In the genomic region with DNA sequence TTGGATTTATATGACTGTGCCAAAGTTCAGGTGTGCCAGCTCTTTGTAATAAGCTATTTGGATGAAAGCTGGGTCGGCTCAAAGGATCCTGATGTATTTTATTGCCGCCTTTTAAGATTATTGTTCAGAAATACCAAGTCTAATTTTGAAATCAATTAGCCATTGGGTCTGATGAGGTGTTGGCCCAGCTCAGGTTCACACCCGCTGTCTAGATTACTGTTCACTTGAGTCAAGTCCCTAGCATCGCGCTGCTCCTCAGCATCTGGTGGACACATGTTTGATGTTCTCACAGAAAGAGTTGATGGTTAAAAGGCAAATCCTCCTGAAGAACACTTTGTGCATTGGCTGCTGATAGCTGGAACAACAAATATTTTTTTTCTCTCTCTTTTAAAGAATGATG, we compare ENCODE assay signal across 18 mouse cellular contexts.
A peak's percentile ranks its signal among the peaks of the same experiment; 100 is the strongest.
DNase-seq lines count a peak whose midpoint lies in the region; ATAC-seq lines count a peak whose summit lies in the region.
"Had no signal": no experiment of that assay in that cellular context is flagged by ENCODE, and none has a peak within 500 bp of the region (broad histone marks: within the 10 kb centered on the region; RNA-seq: fewer than 3 reads in every experiment).

No protein-coding gene starts in this region.

- peak overlapping the region; percentile 48; the same call in 1 of the 2 replicates for H3K27ac ChIP-seq in heart, embryonic 13.5 days (replicated peaks)
- H3K27ac ChIP-seq in limb, embryonic 13.5 days, result no peak overlapping the region
- H3K27ac ChIP-seq: embryonic facial prominence, embryonic 12.5 days; forebrain, embryonic 12.5 days; hindbrain, embryonic 14.5 days had no signal

- no peak for DNase-seq in heart, postnatal 25 days (ENCODE audit: low spot score)
- peak; percentile 39 for DNase-seq in embryo, embryonic 11 days
- DNase-seq in hindlimb bud, embryonic 11.5 days (ENCODE audit: extremely low spot score, low read depth, low spot score), result peak; percentile 50
- no peak for DNase-seq in layer of hippocampus, postnatal 25 days (ENCODE audit: extremely low spot score in 1 of 2, low spot score in 1 of 2)
- DNase-seq in ovary, adult 18-20 months (ENCODE audit: low spot score), result no peak
- DNase-seq: adrenal gland, adult 2 months; adrenal gland, postnatal 36 days; cerebellum, adult 11 months; cerebellum, adult 8-10 months; gastrocnemius, postnatal 14 days had no signal

- no peak for ATAC-seq in heart, embryonic 13.5 days (ENCODE audit: extremely low read depth, insufficient number of reproducible peaks, low FRiP score, low TSS enrichment)
- ATAC-seq in limb, embryonic 13.5 days (ENCODE audit: low FRiP score, low read depth), result peak; percentile 54; the same call in 1 of the 2 replicates
- ATAC-seq: inflammation-experienced regulatory T-cells, adult 6 months; intestine, postnatal 0 days had no signal

- WGBS in heart, embryonic 13.5 days, result 89% methylated on average over 5 of the region's 5 CpGs
- WGBS in limb, embryonic 13.5 days, result 22% methylated on average over 5 of the region's 5 CpGs

- no peaks in the 10 kb centered on the region for H3K27me3 ChIP-seq in heart, embryonic 13.5 days (replicated peaks)
- H3K27me3 ChIP-seq in limb, embryonic 13.5 days, result no peaks in the 10 kb centered on the region
- H3K27me3 ChIP-seq: embryonic facial prominence, embryonic 12.5 days; forebrain, embryonic 12.5 days; heart, embryonic 12.5 days had no signal

- no peak overlapping the region for H3K4me3 ChIP-seq in heart, embryonic 13.5 days
- H3K4me3 ChIP-seq in limb, embryonic 13.5 days, result no peak overlapping the region
- H3K4me3 ChIP-seq: embryonic facial prominence, embryonic 12.5 days; forebrain, embryonic 12.5 days; heart, embryonic 12.5 days had no signal

- no peaks in the 10 kb centered on the region for H3K36me3 ChIP-seq in heart, embryonic 13.5 days
- no peaks in the 10 kb centered on the region for H3K36me3 ChIP-seq in limb, embryonic 13.5 days
- H3K36me3 ChIP-seq: embryonic facial prominence, embryonic 12.5 days; forebrain, embryonic 12.5 days; heart, embryonic 12.5 days had no signal

- intact Hi-C loops in heart, postnatal 25 days (cut with DNase I), result no loop called here

- H3K4me1 ChIP-seq in heart, embryonic 13.5 days, result peaks cover 22% of the 10 kb centered on the region
- peaks cover 16% of the 10 kb centered on the region for H3K4me1 ChIP-seq in limb, embryonic 13.5 days
- H3K4me1 ChIP-seq: embryonic facial prominence, embryonic 12.5 days; forebrain, embryonic 12.5 days had no signal

- no peak overlapping the region for H3K4me2 ChIP-seq in heart, embryonic 13.5 days
- no peak overlapping the region for H3K4me2 ChIP-seq in limb, embryonic 13.5 days (replicated peaks)
- H3K4me2 ChIP-seq: embryonic facial prominence, embryonic 12.5 days; forebrain, embryonic 12.5 days; hindbrain, embryonic 14.5 days had no signal

- H3K9ac ChIP-seq in heart, embryonic 13.5 days, result no peak overlapping the region
- no peak overlapping the region for H3K9ac ChIP-seq in limb, embryonic 13.5 days
- H3K9ac ChIP-seq: embryonic facial prominence, embryonic 12.5 days; forebrain, embryonic 12.5 days; heart, embryonic 12.5 days; hindbrain, embryonic 14.5 days had no signal

- no peaks in the 10 kb centered on the region for H3K9me3 ChIP-seq in heart, embryonic 13.5 days
- no peaks in the 10 kb centered on the region for H3K9me3 ChIP-seq in limb, embryonic 13.5 days
- H3K9me3 ChIP-seq: embryonic facial prominence, embryonic 12.5 days; heart, embryonic 12.5 days had no signal

Comparison
In these comparisons a context has a peak if more than half of its experiments do, and no peak if none do; other contexts are left out.
1. DNase-seq: peak in embryo, embryonic 11 days (single experiment) and hindlimb bud, embryonic 11.5 days (single experiment); none in heart, postnatal 25 days (single experiment), layer of hippocampus, postnatal 25 days (0 of 2) and ovary, adult 18-20 months (single experiment).